Mouse (Mus musculus) olfactory bulb, adult 2 months (tissue): Measurements from ENCODE around the gene Tmc8.

Experiments
- CTCF ChIP-seq: fragments of 200-500 bp; IDR thresholded peaks from 2 replicates; pipeline ENCODE4 v1.5.1; 2012; ENCODE audit warnings: low read depth, mild to moderate bottlenecking, low read length, moderate library complexity; ENCODE audit not compliant: insufficient read depth
- POLR2A ChIP-seq: fragments of 200-500 bp; IDR thresholded peaks from 2 replicates; pipeline ENCODE4 v1.6.1; 2012; ENCODE audit warnings: mild to moderate bottlenecking, low read depth, low read length, moderate library complexity; ENCODE audit not compliant: insufficient read depth

- TF ChIP-seq CTCF = no peak
- TF ChIP-seq POLR2A = no peak
Observed at GRCm38 (mm10) chr11:117809407-117810311, 27.8 kb downstream of the Tmc8 start, which contains the start of the genes Gm20708 and Syngr2.
